Mouse (Mus musculus) neutrophil, adult 5-6 weeks (primary cell): ENCODE measurements at regions not wholly inside any gene's neighbourhood (a gene's known extent, or its start where the extent isn't known, plus 50 kb on each side); places are given as distances from the start of the nearest gene placed in this dataset.
A peak's percentile ranks its signal among the peaks of the same experiment; 100 is the strongest.

Source experiments
- ATAC-seq: fragments of 151-379, 151-347 bp; 2 replicates; pipeline ENCODE4 v1.8.0; 2017; ENCODE audit warnings: mild to moderate bottlenecking, moderate TSS enrichment; ENCODE audit not compliant: insufficient number of reproducible peaks, poor library complexity, low FRiP score, severe bottlenecking; ENCODE audit errors: extremely low read depth

DNA sequence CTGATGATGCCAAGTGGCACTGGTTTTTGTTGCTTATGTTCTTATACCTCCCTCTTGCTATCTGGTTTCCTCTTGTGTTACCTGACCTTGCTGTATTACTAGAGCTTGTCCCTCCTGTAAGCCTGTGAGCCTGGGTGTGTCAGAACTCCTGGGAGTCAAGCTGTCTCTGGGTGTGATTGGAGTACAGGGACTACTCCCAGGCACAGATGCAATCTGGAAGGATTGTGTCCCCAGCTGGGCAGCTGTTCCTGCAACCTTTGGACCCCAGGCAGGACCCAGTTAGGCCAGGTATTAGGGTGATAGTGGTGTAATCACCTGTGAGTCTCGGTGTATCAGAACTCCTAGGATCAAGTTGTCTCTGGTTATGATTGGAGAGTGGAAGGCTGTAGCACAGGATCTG lies 97.4 kb upstream of the Dock11 start:
- no peak for ATAC-seq

- no peak for ATAC-seq
These were observed 75.4 kb upstream of the Dock11 start for GRCm38 (mm10) chrX:35813206-35813605.

DNA sequence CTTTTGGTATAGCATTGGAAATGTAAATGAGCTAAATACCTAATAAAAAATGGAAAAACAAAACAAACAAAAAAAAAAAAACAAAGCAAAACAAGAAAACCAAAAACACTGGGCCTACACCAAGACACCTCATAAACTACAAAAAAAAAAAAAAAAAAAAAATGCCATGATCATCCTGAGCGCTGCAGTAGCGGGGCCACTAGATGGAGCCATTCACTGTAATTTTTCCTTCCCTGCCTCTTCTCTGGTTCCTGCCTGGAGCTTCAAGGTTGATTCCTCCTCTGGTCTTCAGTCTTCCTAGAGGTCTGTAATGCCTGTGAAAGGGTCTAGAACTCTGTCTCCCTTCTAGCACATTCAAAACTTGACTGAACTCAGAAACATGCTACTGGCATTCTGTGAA lies 54.2 kb upstream of the Dock11 start:
- 0 out of 2 replicates have a peak, but pooled peaks have one; percentile 30 for ATAC-seq

GRCm38 (mm10) chrX:35838064-35838463 lies 50.6 kb upstream of the Dock11 start:
- ATAC-seq = no peak
